Mouse (Mus musculus) ES-E14 (cell line): ENCODE measurements around the gene Srsf3. TPM values are rescaled to one million over a fixed set of nuclear protein-coding genes. Genes with fewer than 3 reads are reported as not detected.

ENCODE experiments used
- DNase-seq: peaks from one replicate; pipeline ENCODE4 v3.0.0-alpha.2; 2013; ENCODE audit warnings: low read depth, low spot score
- H3K27ac ChIP-seq: 2 replicates; pipeline ENCODE4 v1.5.1; 2012; ENCODE audit warnings: low read depth, mild to moderate bottlenecking, low read length, moderate library complexity, mixed read lengths; ENCODE audit not compliant: poor library complexity, insufficient read depth, severe bottlenecking
- H3K36me3 ChIP-seq: 2 replicates; pipeline ENCODE4 v1.6.1; 2012; ENCODE audit warnings: mild to moderate bottlenecking, low read length, moderate library complexity, mixed read lengths; ENCODE audit not compliant: control insufficient read depth, poor library complexity, insufficient read depth, severe bottlenecking
- H3K4me1 ChIP-seq, 2 experiments: fragments of 150-350 bp in 1 of 2; sonication (generic) in 1 of 2; 2 replicates each; pipeline ENCODE4 v1.6.1; 2012; ENCODE audit warnings: low read length in 2 of 2, mild to moderate bottlenecking in 1 of 2, mixed read lengths in 1 of 2; ENCODE audit not compliant: control insufficient read depth in 2 of 2, insufficient read depth in 2 of 2, poor library complexity in 1 of 2
- H3K4me3 ChIP-seq, 2 experiments: fragments of 150-350 bp in 1 of 2; sonication (generic) in 1 of 2; 2 replicates each; pipeline ENCODE4 v1.5.1; 2012; ENCODE audit warnings: low read length in 2 of 2, low read depth in 1 of 2, mild to moderate bottlenecking in 1 of 2, mixed read lengths in 1 of 2; ENCODE audit not compliant: insufficient read depth in 1 of 2, poor library complexity in 1 of 2, severe bottlenecking in 1 of 2
- H3K9ac ChIP-seq: 2 replicates; pipeline ENCODE4 v1.6.1; 2012; ENCODE audit warnings: low read depth, mild to moderate bottlenecking, low read length, mixed read lengths; ENCODE audit not compliant: poor library complexity, insufficient read depth, severe bottlenecking
- H3K9me3 ChIP-seq: fragments of 150-350 bp; sonication (generic); 2 replicates; pipeline ENCODE4 v1.6.1; 2012; ENCODE audit warnings: low read depth, mild to moderate bottlenecking, low read length; ENCODE audit not compliant: control insufficient read depth, insufficient read depth
- CHD2 ChIP-seq: IDR thresholded peaks from 2 replicates; pipeline ENCODE4 v1.6.1; 2014; ENCODE audit warnings: mild to moderate bottlenecking, low read depth, low read length, inconsistent platforms
- HCFC1 ChIP-seq: IDR thresholded peaks from 2 replicates; pipeline ENCODE4 v1.6.1; 2012; ENCODE audit warnings: low read length, inconsistent platforms, borderline replicate concordance; ENCODE audit not compliant: insufficient read depth
- MAFK ChIP-seq: IDR thresholded peaks from 2 replicates; pipeline ENCODE4 v1.6.1; 2014; ENCODE audit warnings: mild to moderate bottlenecking, low read depth, low read length, inconsistent platforms; ENCODE audit not compliant: insufficient read depth
- ZC3H11A ChIP-seq: IDR thresholded peaks from 2 replicates; pipeline ENCODE4 v1.6.1; 2012; ENCODE audit warnings: low read depth, mild to moderate bottlenecking, inconsistent platforms, low read length, borderline replicate concordance
- ZNF384 ChIP-seq: IDR thresholded peaks from 2 replicates; pipeline ENCODE4 v1.6.1; 2012; ENCODE audit warnings: low read depth, low read length, inconsistent platforms
- in situ Hi-C, 2 experiments: fragments of 600-800 bp; cut with MboI; formaldehyde crosslinking; loops; one replicate each; pipeline ENCODE4 v1.15.1; 2025; ENCODE audit warnings: low sequenced_read_pairs in 2 of 2, inconsistent platforms in 1 of 2; ENCODE audit not compliant: unreplicated experiment in 2 of 2
- total RNA-seq: library from RNA; depleted of rRNA; stranded (reverse); fragments of 300-350 nt; gene quantifications from 2 replicates; pipeline ENCODE4 v1.2.3, GENCODE M21; 2012

The Srsf3 gene
- total RNA-seq, 1 experiment: 317 TPM

DNA sequence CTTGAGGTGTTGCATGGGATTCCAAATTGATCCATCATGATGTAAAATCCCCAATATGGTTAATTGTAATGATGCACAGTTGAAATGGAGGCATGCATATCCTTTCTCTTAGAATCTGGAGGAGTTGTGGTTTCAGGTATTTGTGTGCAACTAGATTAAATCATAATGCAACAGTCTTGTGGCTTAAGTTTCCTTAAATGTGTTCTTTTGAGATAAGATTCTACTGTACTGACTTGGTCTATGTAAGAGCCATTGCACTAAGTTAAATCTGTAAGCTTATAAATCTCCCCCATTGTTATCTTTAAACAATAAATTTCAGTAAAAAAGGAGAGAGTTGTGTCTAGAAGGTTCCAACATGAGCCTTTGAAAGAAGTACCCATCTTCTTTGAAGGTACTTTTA lies 10.1 kb downstream of the Srsf3 start:
- in situ Hi-C loops: loop anchor here (10.0 kb wide), 2 partner anchors 52 to 202 kb away; partner anchors contain the start of gene Cdkn1a (in 1 of the 2)
- peaks cover 53% of the 10 kb centered on the region for H3K36me3 ChIP-seq
- TF ChIP-seq ZC3H11A: no peak
- TF ChIP-seq MAFK: no peak
- no peak for TF ChIP-seq HCFC1
- TF ChIP-seq ZNF384: no peak
- no peak for TF ChIP-seq CHD2

DNA sequence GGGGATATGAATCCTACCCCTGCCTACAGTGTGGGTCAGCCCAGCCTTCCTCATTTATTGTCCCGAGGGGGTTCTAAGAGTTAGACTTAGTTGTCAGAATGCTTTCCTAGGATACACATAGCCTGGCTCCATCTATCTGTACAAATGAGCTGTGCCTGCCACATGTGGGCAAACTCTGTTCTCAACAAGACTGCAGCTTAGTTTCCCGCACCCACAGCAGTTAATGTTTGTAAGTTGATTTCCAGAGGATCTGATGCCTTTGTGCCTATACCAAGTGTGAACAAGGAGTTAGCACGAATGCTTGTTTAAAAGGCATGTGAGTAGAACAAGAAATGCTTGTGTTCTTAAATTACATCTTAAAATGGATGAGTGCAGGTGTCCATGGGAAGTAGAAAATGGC lies 11.2 kb downstream of the Srsf3 start:
- no peak overlapping the region for H3K9ac ChIP-seq
- TF ChIP-seq ZNF384 (no peak), CHD2 (no peak), MAFK (no peak), ZC3H11A (no peak), HCFC1 (no peak)
- H3K4me1 ChIP-seq: 0 out of 4 replicates have a peak, but pooled peaks cover 0 to 2% of the 10 kb centered on the region in 2 experiments
- no peak overlapping the region for H3K4me3 ChIP-seq
- no peaks in the 10 kb centered on the region for H3K9me3 ChIP-seq
- DNase-seq: no peak
- peaks cover 45% of the 10 kb centered on the region for H3K36me3 ChIP-seq
- no peak overlapping the region for H3K27ac ChIP-seq
- in situ Hi-C loops: loop anchor here (10.0 kb wide), 2 partner anchors 51 to 201 kb away; partner anchors contain the start of gene Cdkn1a (in 1 of the 2)

More for the DNA sequence above, 10.1 kb downstream of the Srsf3 start:
- Histone ChIP-seq H3K4me1 (0 out of 4 replicates have a peak, but pooled peaks cover 0 to 2% of the 10 kb centered on the region in 2 experiments), H3K27ac (no peak overlapping the region), H3K4me3 (no peak overlapping the region), H3K9me3 (no peaks in the 10 kb centered on the region), H3K9ac (no peak overlapping the region)
- DNase-seq: no peak

DNA sequence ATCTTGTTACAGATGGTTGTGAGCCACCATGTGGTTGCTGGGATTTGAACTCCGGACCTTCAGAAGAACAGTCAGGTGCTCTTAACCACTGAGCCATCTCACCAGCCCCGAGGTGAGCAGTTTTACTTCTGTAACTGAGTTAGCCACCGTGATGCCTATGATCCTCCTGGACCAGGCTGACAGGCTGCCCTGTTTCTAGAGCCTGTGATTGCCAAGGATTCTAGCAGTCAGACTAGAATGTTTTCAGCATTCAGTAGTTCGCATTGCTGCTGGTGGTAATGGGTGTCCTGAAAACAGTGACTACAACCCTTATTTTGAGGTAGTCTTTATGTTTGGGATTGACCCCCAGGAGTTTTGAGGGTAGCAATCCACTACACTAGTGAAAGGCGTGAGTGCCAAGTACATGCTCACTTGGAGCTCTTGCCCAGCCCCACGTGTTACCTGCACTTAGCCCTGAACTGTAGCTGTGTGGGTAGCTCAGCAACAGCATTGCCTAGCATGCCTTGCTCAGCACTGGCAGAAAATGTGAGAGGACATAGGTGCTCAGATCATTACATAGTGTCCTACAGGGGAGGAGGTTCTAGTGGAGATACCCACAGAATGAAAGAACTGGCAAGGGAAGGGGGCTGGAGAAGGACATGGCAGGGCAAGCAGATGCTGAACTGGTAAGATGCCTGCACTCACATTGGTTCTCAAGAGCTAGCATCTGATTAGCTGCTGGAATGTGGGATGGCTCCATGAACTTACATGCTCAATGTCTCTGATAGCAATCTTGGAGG lies 11.9 kb downstream of the Srsf3 start:
- no peak for DNase-seq
- no peak overlapping the region for H3K9ac ChIP-seq
- H3K9me3 ChIP-seq: no peaks in the 10 kb centered on the region
- in situ Hi-C loops: loop anchor here (10.0 kb wide), 2 partner anchors 50 to 200 kb away; partner anchors contain the start of gene Cdkn1a (in 1 of the 2)
- H3K27ac ChIP-seq: no peak overlapping the region
- no peak overlapping the region for H3K4me3 ChIP-seq
- no peak for TF ChIP-seq ZC3H11A
- TF ChIP-seq MAFK: no peak
- no peak for TF ChIP-seq CHD2
- TF ChIP-seq HCFC1: no peak
- no peak for TF ChIP-seq ZNF384
- peaks cover 0 to 6% of the 10 kb centered on the region in 2 experiments; a peak in 1 of 4 replicates for H3K4me1 ChIP-seq
- peaks cover 40% of the 10 kb centered on the region for H3K36me3 ChIP-seq

GRCm38 (mm10) chr17:29044925-29045319 lies 12.5 kb downstream of the Srsf3 start:
- Histone ChIP-seq H3K4me3 (no peak overlapping the region), H3K27ac (no peak overlapping the region), H3K9me3 (no peaks in the 10 kb centered on the region), H3K36me3 (peaks cover 34% of the 10 kb centered on the region), H3K9ac (no peak overlapping the region), H3K4me1 (peaks cover 0 to 6% of the 10 kb centered on the region in 2 experiments; a peak in 1 of 4 replicates)
- TF ChIP-seq ZNF384 (no peak), HCFC1 (no peak), CHD2 (no peak), MAFK (no peak), ZC3H11A (no peak)
- in situ Hi-C loops: loop anchor here (5.0 to 10.0 kb wide), 3 partner anchors 47 to 200 kb away; partner anchors contain the start of gene Cdkn1a (in 2 of the 2)
- no peak for DNase-seq
